Mouse (Mus musculus): ENCODE measurements around the gene Six2.
"Not testable (repeated sequence)": the region's sequence is repeated elsewhere in the genome, so short reads cannot be mapped to it uniquely, and the experiment has no call there.

The Six2 gene

GRCm38 (mm10) chr17:85690323-85690968 is 2.4 kb upstream of the Six2 start:
- DNase-seq (ENCODE audit: low read depth in 1 of 2, low spot score in 2 of 2): no peak

DNA sequence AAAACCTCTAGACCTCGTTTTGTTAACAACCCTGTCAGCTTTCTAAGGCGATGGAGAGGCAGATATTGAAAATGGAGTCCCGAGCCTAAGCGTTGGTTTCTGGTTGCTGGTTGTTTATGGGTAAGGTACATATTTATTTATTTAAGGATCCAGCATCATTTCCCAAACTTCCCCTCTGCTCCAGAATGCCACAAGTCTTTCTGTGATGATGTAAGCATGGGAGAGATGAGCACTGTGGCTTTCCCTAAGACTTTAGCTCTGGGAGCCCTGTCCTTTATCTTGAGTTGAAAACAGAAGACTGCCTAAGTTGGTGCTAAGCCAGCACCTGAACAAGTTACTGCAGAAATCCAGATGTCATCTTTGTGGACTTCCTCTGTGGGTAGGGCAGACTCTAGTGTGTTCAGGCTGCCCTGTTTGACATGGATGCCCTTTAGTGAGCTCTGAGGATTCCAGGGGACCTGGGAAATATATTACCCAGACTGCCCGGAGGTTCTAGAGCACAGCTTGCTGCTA is 1.8 kb upstream of the Six2 start:
- DNase-seq (ENCODE audit: low read depth in 1 of 2, low spot score in 2 of 2): no peak

GRCm38 (mm10) chr17:85688911-85689806 is 1.1 kb upstream of the Six2 start:
- DNase-seq (ENCODE audit: low read depth in 1 of 2, low spot score in 2 of 2): no peak

DNA sequence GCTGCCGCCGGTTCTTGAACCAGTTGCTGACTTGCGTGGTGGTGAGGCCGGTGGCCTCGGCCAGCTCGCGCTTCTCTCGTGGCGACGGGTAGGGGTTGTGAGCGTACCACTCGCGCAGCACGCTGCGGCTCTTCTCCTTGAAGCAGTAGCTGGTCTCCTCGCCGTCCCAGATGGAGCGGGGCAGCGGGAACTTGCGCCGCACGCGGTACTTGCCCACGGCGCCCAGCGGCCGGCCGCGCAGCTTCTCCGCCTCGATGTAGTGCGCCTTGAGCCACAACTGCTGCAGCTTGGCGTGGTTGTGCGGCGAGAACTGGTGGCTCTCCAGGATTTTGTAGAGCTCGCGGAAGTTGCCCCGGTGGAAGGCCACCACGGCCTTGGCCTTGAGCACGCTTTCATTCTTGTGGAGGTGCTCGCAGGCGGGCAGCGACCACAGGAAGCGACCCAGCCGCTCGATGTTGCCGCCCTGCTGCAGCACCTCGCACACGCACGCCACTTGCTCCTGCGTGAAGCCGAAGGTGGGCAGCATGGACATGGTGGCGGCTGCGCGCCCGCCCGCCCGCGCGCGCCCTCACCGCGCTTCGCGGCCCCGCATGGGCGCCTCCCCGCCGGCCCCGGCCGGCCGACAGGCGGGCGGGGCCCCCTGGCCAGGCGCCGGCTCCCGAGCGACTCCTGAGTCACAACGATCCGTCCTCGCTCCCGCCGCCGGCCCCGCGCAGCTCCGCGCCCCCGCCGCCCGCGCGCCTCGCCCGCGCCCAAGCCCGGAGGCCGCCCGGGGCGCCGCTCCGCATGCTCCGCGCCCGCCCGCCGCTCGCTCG is 446 bp downstream of the Six2 start:
- DNase-seq (ENCODE audit: low read depth in 1 of 2, low spot score in 2 of 2): no peak

- no peak for DNase-seq (ENCODE audit: low read depth in 1 of 2, low spot score in 2 of 2)
Measured at GRCm38 (mm10) chr17:85686476-85687420, 1.3 kb downstream of the Six2 start.

DNA sequence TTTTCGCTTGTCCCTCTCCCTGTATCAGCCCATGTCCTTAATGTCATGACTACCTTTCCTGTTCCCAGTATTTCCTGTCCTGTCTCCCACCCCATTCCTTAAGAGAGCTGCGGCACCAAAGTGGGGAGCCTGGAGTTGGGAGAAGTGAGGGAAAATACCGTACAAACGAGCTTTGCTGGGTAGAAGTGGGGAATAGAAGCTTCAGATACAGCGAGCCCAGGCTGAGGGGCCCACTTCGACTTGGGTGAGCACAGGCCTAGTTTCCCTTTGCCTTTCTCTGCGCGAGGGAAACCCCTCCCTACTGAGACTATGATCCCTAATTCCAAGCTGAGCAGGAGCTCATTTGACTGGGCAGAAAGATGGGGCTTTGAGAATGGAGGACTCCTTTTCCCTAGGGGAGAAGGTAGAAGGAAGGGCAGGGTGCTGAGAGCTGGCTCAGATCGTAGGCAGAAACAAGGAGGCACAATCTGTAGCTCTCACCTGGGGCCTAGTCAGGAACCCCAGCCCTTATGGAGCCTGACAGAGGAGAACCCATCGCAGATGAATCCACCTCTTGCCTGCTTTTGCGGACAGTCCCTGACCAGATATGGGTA is 2.3 kb downstream of the Six2 start:
- DNase-seq (ENCODE audit: low read depth in 1 of 2, low spot score in 2 of 2): no peak

- DNase-seq (ENCODE audit: low read depth in 1 of 2, low spot score in 2 of 2): no peak
Measured at GRCm38 (mm10) chr17:85684841-85685688, 3.0 kb downstream of the Six2 start.

DNA sequence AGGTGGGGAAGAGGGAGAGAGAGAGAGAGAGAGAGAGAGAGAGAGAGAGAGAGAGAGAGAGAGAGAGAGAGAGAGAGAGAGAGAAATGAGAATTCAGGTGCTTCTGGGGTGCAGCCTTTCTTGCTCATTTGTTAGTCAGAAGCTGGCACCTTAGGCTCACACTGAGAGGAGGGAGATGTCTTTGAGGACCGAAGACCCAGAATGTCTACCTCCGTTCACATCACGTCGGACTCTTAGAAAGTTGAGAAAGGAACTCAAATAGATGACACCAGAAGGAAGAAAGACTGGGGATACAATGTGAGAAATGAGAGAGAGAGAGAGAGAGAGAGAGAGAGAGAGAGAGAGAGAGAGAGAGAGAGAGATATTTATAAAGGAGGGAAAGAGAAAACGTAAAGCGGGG is 3.6 kb downstream of the Six2 start:
- DNase-seq (ENCODE audit: low read depth in 1 of 2, low spot score in 2 of 2): not testable (repeated sequence)

DNA sequence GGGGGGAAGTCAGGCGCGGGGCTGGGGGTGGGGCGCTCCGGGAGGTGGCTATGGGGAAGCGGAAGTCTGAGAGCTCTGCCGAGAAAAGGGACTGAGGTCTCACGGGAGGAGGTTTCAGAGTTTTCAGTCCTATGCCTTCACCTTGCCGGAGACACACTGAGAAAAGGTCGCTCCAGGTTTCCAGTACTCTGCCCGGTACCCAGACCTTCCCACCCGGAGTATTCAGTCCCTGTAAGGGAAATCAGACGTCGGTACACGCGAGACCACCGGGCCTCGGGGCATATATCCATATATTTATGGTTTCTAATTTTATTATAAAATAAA is 4.1 kb downstream of the Six2 start:
- DNase-seq (ENCODE audit: low read depth in 1 of 2, low spot score in 2 of 2): no peak

- DNase-seq (ENCODE audit: low read depth in 1 of 2, low spot score in 2 of 2): no peak
Measured at GRCm38 (mm10) chr17:85683111-85683983, 4.7 kb downstream of the Six2 start.

DNA sequence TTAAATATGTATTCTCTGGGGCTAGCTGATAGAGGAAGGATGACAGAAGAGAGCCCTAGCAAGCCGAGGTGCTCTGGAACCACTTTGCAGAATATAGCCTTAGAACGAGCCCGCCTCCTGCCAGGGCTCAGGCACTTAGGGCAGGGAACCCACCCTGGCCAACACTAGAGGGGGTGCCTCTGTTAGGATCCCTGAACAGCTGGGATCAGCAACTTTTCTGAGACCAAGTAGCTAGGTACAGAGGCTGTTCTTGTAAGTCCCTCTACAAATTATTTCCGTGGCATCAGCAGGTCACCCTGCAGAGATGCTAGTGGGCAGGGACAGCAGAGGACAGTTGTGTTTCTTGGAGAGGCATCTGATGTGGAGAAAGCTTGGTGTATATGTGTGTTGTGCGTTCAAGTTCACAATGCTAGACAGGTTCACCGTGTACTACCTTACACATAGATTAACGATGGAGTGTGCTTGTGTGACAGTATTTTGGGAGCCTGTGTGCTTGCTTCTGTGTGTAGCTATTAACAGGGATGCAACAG is 5.8 kb downstream of the Six2 start:
- no peak for DNase-seq (ENCODE audit: low read depth in 1 of 2, low spot score in 2 of 2)

DNA sequence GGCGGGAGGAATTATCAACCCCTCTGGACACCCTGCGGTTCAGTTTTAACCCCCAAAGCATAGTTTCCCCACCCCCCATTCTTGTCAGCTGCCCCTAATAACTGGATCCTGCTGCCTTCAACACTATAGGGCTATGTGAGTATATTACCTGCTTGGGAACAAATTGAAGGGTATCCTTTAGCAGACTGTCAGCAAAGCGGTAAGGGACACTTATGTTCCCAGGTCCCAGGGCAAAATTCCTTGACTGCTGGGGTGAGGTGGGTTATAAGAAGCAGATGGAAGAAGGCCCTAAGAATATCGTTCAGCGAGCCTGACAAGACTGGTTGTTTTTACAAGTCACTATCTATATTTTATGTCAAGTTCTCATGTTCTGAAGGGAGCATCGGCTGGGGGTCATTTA is 6.3 kb downstream of the Six2 start:
- DNase-seq (ENCODE audit: low read depth in 1 of 2, low spot score in 2 of 2): no peak

- no peak for DNase-seq (ENCODE audit: low read depth in 1 of 2, low spot score in 2 of 2)
Measured at GRCm38 (mm10) chr17:85680851-85681550, 7.1 kb downstream of the Six2 start.

- no peak for DNase-seq (ENCODE audit: low read depth in 1 of 2, low spot score in 2 of 2)
Measured at GRCm38 (mm10) chr17:85680116-85680850, 7.8 kb downstream of the Six2 start.

- no peak for DNase-seq (ENCODE audit: low read depth in 1 of 2, low spot score in 2 of 2)
Measured at GRCm38 (mm10) chr17:85679651-85680050, 8.4 kb downstream of the Six2 start.

- no peak for DNase-seq (ENCODE audit: low read depth in 1 of 2, low spot score in 2 of 2)
Measured at GRCm38 (mm10) chr17:85664618-85665320, 23.3 kb downstream of the Six2 start.

Measured in monocyte, adult 2 months (primary cell).